Mouse (Mus musculus) CH12.LX (cell line): Measurements from ENCODE around the gene Eepd1. TPM values are rescaled to one million over a fixed set of nuclear protein-coding genes. Genes with fewer than 3 reads are reported as not detected.

Experiments
- DNase-seq: peaks from one replicate; pipeline ENCODE4 v3.0.0-alpha.2; 2013; ENCODE audit errors: extremely low read depth
- H3K27ac ChIP-seq: 2 replicates; pipeline ENCODE4 v1.5.1; 2012; ENCODE audit warnings: low read depth, mild to moderate bottlenecking, control low read depth, moderate library complexity; ENCODE audit not compliant: insufficient read depth
- H3K27me3 ChIP-seq: replicated peaks from 2 replicates; pipeline ENCODE3; 2012; ENCODE audit warnings: inconsistent platforms
- H3K36me3 ChIP-seq, 2 experiments: replicated peaks in 1 of 2; 2 replicates each; pipeline versions ENCODE3 to v1.6.1; 2012; ENCODE audit warnings: inconsistent platforms in 1 of 2, low read length in 1 of 2, mild to moderate bottlenecking in 1 of 2, mixed read lengths in 1 of 2, moderate library complexity in 1 of 2; ENCODE audit not compliant: control insufficient read depth in 1 of 2, insufficient read depth in 1 of 2
- H3K4me1 ChIP-seq, 2 experiments: 2 replicates each; pipeline ENCODE4 v1.6.1; 2012; ENCODE audit warnings: inconsistent platforms in 1 of 2, moderate library complexity in 1 of 2; ENCODE audit not compliant: insufficient read depth in 2 of 2, control insufficient read depth in 1 of 2
- H3K4me2 ChIP-seq: 2 replicates; pipeline ENCODE4 v1.6.1; 2012; ENCODE audit warnings: low read depth, mild to moderate bottlenecking, control low read depth; ENCODE audit not compliant: poor library complexity, insufficient read depth, severe bottlenecking
- H3K4me3 ChIP-seq, 3 experiments: fragments of 150-350 bp in 1 of 3; sonication (generic) in 1 of 3; replicated peaks in 1 of 3; 2 replicates each; pipeline versions ENCODE3 to v1.5.1; 2011 to 2012; ENCODE audit warnings: low read depth in 2 of 3, low read length in 2 of 3, mild to moderate bottlenecking in 2 of 3, moderate library complexity in 2 of 3, control low read depth in 1 of 3, improper control_type of control experiment in 1 of 3, inconsistent platforms in 1 of 3, mixed read lengths in 1 of 3; ENCODE audit not compliant: poor library complexity in 1 of 3
- H3K79me2 ChIP-seq: replicated peaks from 2 replicates; pipeline ENCODE4 v1.6.1; 2012; ENCODE audit warnings: mild to moderate bottlenecking, moderate library complexity; ENCODE audit not compliant: control insufficient read depth, poor library complexity, insufficient read depth, severe bottlenecking; ENCODE audit errors: extremely low read depth
- H3K9ac ChIP-seq: 2 replicates; pipeline ENCODE4 v1.6.1; 2012; ENCODE audit warnings: low read depth, mild to moderate bottlenecking, control low read depth, moderate library complexity; ENCODE audit not compliant: insufficient read depth
- H3K9me3 ChIP-seq: replicated peaks from 2 replicates; pipeline ENCODE3; 2012; ENCODE audit warnings: low read length, inconsistent platforms, mixed read lengths
- CTCF ChIP-seq, 2 experiments: IDR thresholded peaks in 1 of 2; conservative IDR thresholded peaks in 1 of 2; 2 replicates each; pipeline ENCODE4 v1.5.1; 2011 to 2012; ENCODE audit warnings: low read depth in 2 of 2, low read length in 2 of 2, improper control_type of control experiment in 1 of 2, inconsistent platforms in 1 of 2, mild to moderate bottlenecking in 1 of 2, moderate library complexity in 1 of 2
- ELF1 ChIP-seq: IDR thresholded peaks from 2 replicates; pipeline ENCODE4 v1.6.1; 2014; ENCODE audit warnings: low read depth, mild to moderate bottlenecking, inconsistent platforms, low read length, improper control_type of control experiment
- EP300 ChIP-seq: IDR thresholded peaks from 2 replicates; pipeline ENCODE4 v1.6.1; 2011; ENCODE audit warnings: low read length, improper control_type of control experiment
- IRF4 ChIP-seq: IDR thresholded peaks from 2 replicates; pipeline ENCODE4 v1.6.1; 2014; ENCODE audit warnings: low read depth, mild to moderate bottlenecking, inconsistent platforms, low read length, improper control_type of control experiment
- MAX ChIP-seq: IDR thresholded peaks from 2 replicates; pipeline ENCODE4 v1.6.1; 2011; ENCODE audit warnings: low read length, improper control_type of control experiment
- MAZ ChIP-seq: IDR thresholded peaks from 2 replicates; pipeline ENCODE4 v1.6.1; 2012; ENCODE audit warnings: low read depth, mild to moderate bottlenecking, inconsistent platforms, low read length, improper control_type of control experiment, moderate library complexity
- MYC ChIP-seq: IDR thresholded peaks from 2 replicates; pipeline ENCODE4 v1.6.1; 2011; ENCODE audit warnings: low read depth, mild to moderate bottlenecking, improper control_type of control experiment, low read length
- NELFE ChIP-seq: IDR thresholded peaks from 2 replicates; pipeline ENCODE4 v1.6.1; 2011; ENCODE audit warnings: low read depth, low read length, improper control_type of control experiment
- NRF1 ChIP-seq: IDR thresholded peaks from 2 replicates; pipeline ENCODE4 v1.6.1; 2014; ENCODE audit warnings: low read depth, mild to moderate bottlenecking, inconsistent platforms, low read length, improper control_type of control experiment, moderate library complexity
- PAX5 ChIP-seq: IDR thresholded peaks from 2 replicates; pipeline ENCODE4 v1.6.1; 2012; ENCODE audit warnings: low read length, inconsistent platforms, mixed read lengths
- POLR2AphosphoS2 ChIP-seq: IDR thresholded peaks from 2 replicates; pipeline ENCODE4 v1.6.1; 2011; ENCODE audit warnings: low read depth, low read length, improper control_type of control experiment
- RAD21 ChIP-seq: IDR thresholded peaks from 2 replicates; pipeline ENCODE4 v1.6.1; 2011; ENCODE audit warnings: low read depth, mild to moderate bottlenecking, low read length, improper control_type of control experiment, moderate library complexity
- SIN3A ChIP-seq: IDR thresholded peaks from 2 replicates; pipeline ENCODE4 v1.6.1; 2012; ENCODE audit warnings: low read length, improper control_type of control experiment, inconsistent platforms
- SMC3 ChIP-seq: IDR thresholded peaks from 2 replicates; pipeline ENCODE4 v1.6.1; 2011; ENCODE audit warnings: low read depth, low read length, improper control_type of control experiment
- TBP ChIP-seq: conservative IDR thresholded peaks from 2 replicates; pipeline ENCODE4 v1.6.1; 2011; ENCODE audit warnings: low read depth, low read length, improper control_type of control experiment
- USF2 ChIP-seq: conservative IDR thresholded peaks from 2 replicates; pipeline ENCODE4 v1.6.1; 2011; ENCODE audit warnings: low read depth, low read length, improper control_type of control experiment
- ZC3H11A ChIP-seq: IDR thresholded peaks from 2 replicates; pipeline ENCODE4 v1.6.1; 2012; ENCODE audit warnings: low read depth, mild to moderate bottlenecking, inconsistent platforms, low read length, improper control_type of control experiment
- ZNF384 ChIP-seq: IDR thresholded peaks from 2 replicates; pipeline ENCODE4 v1.6.1; 2012; ENCODE audit warnings: low read depth, low read length, improper control_type of control experiment, inconsistent platforms
- dilution Hi-C: fragments of 300-500 bp; cut with MboI; formaldehyde crosslinking; loops from 2 replicates; pipeline ENCODE4 v1.14.3; 2020; ENCODE audit warnings: low sequenced_read_pairs; ENCODE audit not compliant: extremely low pct_unique_long_range_greater_than_20kb, extremely low pct_ligation_motif_present
- in situ Hi-C: fragments of 300-500 bp; cut with MboI; formaldehyde crosslinking; loops from 3 replicates; pipeline ENCODE4 v1.14.3; 2019; ENCODE audit warnings: low sequenced_read_pairs, low pct_ligation_motif_present, low pct_unique_long_range_greater_than_20kb, mixed read lengths
- polyA plus RNA-seq: library from polyadenylated mRNA; unstranded; fragments of >175 nt; gene quantifications from 2 replicates; pipeline ENCODE4 v1.2.1, GENCODE M21; 2012; ENCODE audit warnings: low read depth; ENCODE audit not compliant: insufficient read length
- total RNA-seq, 2 experiments: library from RNA; depleted of rRNA; stranded (reverse); fragments of 300-350 nt in 1 of 2; fragments of >200 nt in 1 of 2; gene quantifications; 2 replicates each; pipeline ENCODE4 v1.2.3; 2012 to 2014

Eepd1 gene
- total and polyA plus RNA-seq, 3 experiments: 1.3 to 2.5 (median 2.2) TPM

DNA sequence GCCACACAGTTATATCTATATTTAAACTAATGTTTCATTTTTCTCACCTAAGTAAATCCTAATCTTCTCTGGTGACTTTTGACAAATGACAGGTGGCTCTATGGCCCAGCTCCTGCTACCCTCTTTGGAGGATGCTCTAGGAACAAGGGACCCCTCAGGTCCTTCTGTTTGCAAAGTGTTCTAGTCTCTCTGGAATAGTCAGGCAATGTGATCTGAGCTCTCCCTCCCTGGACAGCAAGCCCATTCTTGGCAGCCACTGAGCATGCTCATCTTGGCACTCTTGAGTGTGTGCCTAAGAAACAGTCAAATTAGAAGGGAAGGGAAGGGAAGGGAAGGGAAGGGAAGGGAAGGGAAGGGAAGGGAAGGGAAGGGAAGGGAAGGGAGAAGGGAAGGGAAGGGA lies 37.8 kb upstream of the Eepd1 start:
- Histone ChIP-seq H3K27ac (no peak overlapping the region), H3K36me3 (no peaks in the 10 kb centered on the region), H3K9ac (no peak overlapping the region), H3K79me2 (no peaks in the 10 kb centered on the region), H3K9me3 (no peaks in the 10 kb centered on the region), H3K27me3 (no peaks in the 10 kb centered on the region), H3K4me3 (no peak overlapping the region), H3K4me2 (no peak overlapping the region), H3K4me1 (peaks cover 0 to 7% of the 10 kb centered on the region in 2 experiments; a peak in 2 of 4 replicates)
- TF ChIP-seq ZNF384 (no peak), ELF1 (no peak), SIN3A (no peak), RAD21 (no peak)
- DNase-seq: no peak
- dilution Hi-C loops: no loop called here
- in situ Hi-C loops: no loop called here

DNA sequence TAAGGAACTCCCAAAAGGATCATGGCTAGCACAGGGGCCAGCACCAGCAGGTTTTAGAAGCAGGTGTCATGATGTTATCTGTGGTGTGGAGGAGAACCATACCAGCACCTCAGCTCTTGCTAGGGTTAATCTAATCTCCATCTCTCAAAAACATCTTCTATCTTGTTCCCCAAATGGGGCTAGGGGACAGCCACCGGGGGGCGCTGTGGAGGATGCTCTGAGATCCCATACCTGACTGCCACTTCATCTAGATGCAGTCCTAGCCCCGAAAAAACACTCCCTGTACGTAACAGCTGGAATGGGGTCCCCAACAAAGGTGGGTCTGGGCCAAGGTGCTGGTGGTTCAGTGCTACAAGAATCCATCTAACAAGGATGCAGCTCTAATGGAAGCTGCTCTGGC lies 31.0 kb upstream of the Eepd1 start:
- H3K4me1 ChIP-seq: peaks cover 0 to 4% of the 10 kb centered on the region in 2 experiments; a peak in 2 of 4 replicates
- H3K9me3 ChIP-seq: no peaks in the 10 kb centered on the region
- H3K9ac ChIP-seq: no peak overlapping the region
- DNase-seq: peak; percentile 22
- no peaks in the 10 kb centered on the region for H3K36me3 ChIP-seq
- H3K27ac ChIP-seq: no peak overlapping the region
- H3K4me3 ChIP-seq: no peak overlapping the region
- no peaks in the 10 kb centered on the region for H3K79me2 ChIP-seq
- no peak for TF ChIP-seq NRF1
- no peak for TF ChIP-seq TBP
- no peak for TF ChIP-seq POLR2AphosphoS2
- peak; percentile 2; the same call in 1 of the 2 replicates for TF ChIP-seq RAD21
- TF ChIP-seq ZC3H11A: no peak
- TF ChIP-seq EP300: no peak
- no peak for TF ChIP-seq MYC
- TF ChIP-seq MAZ: no peak
- no peak for TF ChIP-seq IRF4
- TF ChIP-seq CTCF (conservative IDR thresholded peaks at IDR 0.05 in 1 of 2, IDR thresholded peaks at IDR 0.05 in 1 of 2; ENCODE audit: low read depth in 2 of 2, low read length in 2 of 2): peak in 1 of 2 experiments; percentile 60; a peak in 2 of 4 replicates
- no peak for TF ChIP-seq NELFE
- TF ChIP-seq SIN3A: no peak
- no peak for TF ChIP-seq ZNF384
- peak; percentile 57 for TF ChIP-seq SMC3
- TF ChIP-seq PAX5: no peak
- no peak for TF ChIP-seq MAX
- no peak for TF ChIP-seq USF2
- H3K4me2 ChIP-seq: no peak overlapping the region
- no peaks in the 10 kb centered on the region for H3K27me3 ChIP-seq
- in situ Hi-C loops (no loop called here), dilution Hi-C loops (no loop called here)
